Comparison of ENCODE assay signal across 30 mouse cellular contexts in the genomic region with DNA sequence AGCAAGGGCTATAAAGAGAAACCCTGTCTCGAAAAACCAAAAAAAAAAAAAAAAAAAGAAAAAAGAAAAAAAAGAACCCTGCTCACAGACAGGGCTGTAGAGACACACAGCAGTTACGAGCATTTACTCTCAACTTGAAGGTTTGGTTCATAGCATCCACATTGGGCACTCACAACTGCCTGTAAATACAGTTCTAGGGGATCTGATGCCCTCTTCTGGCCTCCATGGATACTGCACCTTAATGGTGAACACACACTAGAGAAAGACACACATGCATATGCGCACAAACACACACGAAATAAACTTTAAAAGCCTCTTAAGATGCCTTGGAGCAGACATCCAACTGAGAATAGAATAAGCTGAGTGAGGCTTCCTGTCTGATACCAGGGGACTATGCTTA. TPM values are rescaled to one million over a fixed set of nuclear protein-coding genes. Genes with fewer than 3 reads are reported as not detected.
DNase-seq lines count a peak whose midpoint lies in the region; ATAC-seq and TF ChIP-seq lines count a peak whose summit lies in the region.
"Had no signal": no experiment of that assay in that cellular context is flagged by ENCODE, and none has a peak within 500 bp of the region (broad histone marks: within the 10 kb centered on the region; RNA-seq: fewer than 3 reads in every experiment).

No protein-coding gene starts in this region.

- peaks cover 88% of the 10 kb centered on the region for H3K36me3 ChIP-seq in heart, embryonic 10.5 days
- peaks cover 35% of the 10 kb centered on the region for H3K36me3 ChIP-seq in liver, embryonic 14.5 days (replicated peaks; ENCODE audit: control insufficient read depth, insufficient read depth, low read depth)
- peaks cover 62% of the 10 kb centered on the region for H3K36me3 ChIP-seq in liver, embryonic 11.5 days (ENCODE audit: control insufficient read depth, insufficient read depth, low read length)
- H3K36me3 ChIP-seq in E14TG2a.4 (ENCODE audit: insufficient read depth, low read length): peaks cover 39% of the 10 kb centered on the region

- DNase-seq in heart, embryonic 10.5 days (ENCODE audit: low spot score): peak; percentile 48
- DNase-seq in heart, adult 9 months (ENCODE audit: low spot score in 2 of 2): no peak
- DNase-seq in liver, embryonic 14.5 days (ENCODE audit: low read depth in 3 of 3, low spot score in 3 of 3): no peak
- DNase-seq in liver, embryonic 11.5 days (ENCODE audit: low spot score): no peak
- DNase-seq in ZHBTc4 (ENCODE audit: low read depth, low spot score) (peak; percentile 56), MN1 (ENCODE audit: low spot score) (no peak)
- no peak for DNase-seq in frontal cortex, postnatal 14 days (ENCODE audit: low spot score in 2 of 2)
- DNase-seq: adrenal gland, postnatal 25 days; cerebellum, adult 11-12 months; cerebellum, adult 9-11 months; embryo, embryonic 11 days; gastrocnemius, postnatal 36 days; heart, adult 18-20 months; kidney, postnatal 36 days; layer of hippocampus, postnatal 36 days; lung, postnatal 4 days; spleen, adult 18-20 months; thymus, adult 2 months; thymus, postnatal 36 days had no signal

- no peak overlapping the region for H3K9ac ChIP-seq in liver, embryonic 14.5 days (replicated peaks)
- no peak overlapping the region for H3K9ac ChIP-seq in liver, embryonic 11.5 days (ENCODE audit: low read depth, low read length)
- H3K9ac ChIP-seq: embryonic facial prominence, embryonic 12.5 days; intestine, embryonic 15.5 days; limb, embryonic 12.5 days; liver, embryonic 12.5 days; midbrain, embryonic 12.5 days; neural tube, embryonic 15.5 days had no signal

- ATAC-seq in liver, embryonic 14.5 days (ENCODE audit: insufficient read depth): no peak
- ATAC-seq in liver, embryonic 11.5 days (replicated peaks; ENCODE audit: low FRiP score): no peak
- ATAC-seq: forebrain, embryonic 14.5 days; hindbrain, embryonic 16.5 days; intestine, embryonic 15.5 days; liver, embryonic 12.5 days; Patski had no signal

- H3K9me3 ChIP-seq in heart, embryonic 10.5 days: peaks cover 23% of the 10 kb centered on the region
- H3K9me3 ChIP-seq in liver, embryonic 14.5 days (ENCODE audit: control insufficient read depth, low read length): peaks cover 25% of the 10 kb centered on the region
- peaks cover 29% of the 10 kb centered on the region for H3K9me3 ChIP-seq in liver, embryonic 11.5 days (ENCODE audit: control insufficient read depth, low read length)
- peaks cover 37% of the 10 kb centered on the region for H3K9me3 ChIP-seq in E14TG2a.4 (ENCODE audit: low read length)

- H3K4me1 ChIP-seq in heart, embryonic 10.5 days: no peaks in the 10 kb centered on the region
- no peaks in the 10 kb centered on the region for H3K4me1 ChIP-seq in liver, embryonic 14.5 days (replicated peaks; ENCODE audit: control insufficient read depth in 2 of 2, insufficient read depth in 2 of 2, low read length in 1 of 2)
- no peaks in the 10 kb centered on the region for H3K4me1 ChIP-seq in liver, embryonic 11.5 days (replicated peaks; ENCODE audit: control insufficient read depth, insufficient read depth, low read length)
- H3K4me1 ChIP-seq in E14TG2a.4 (replicated peaks; ENCODE audit: low read depth, low read length): peaks cover 4% of the 10 kb centered on the region; the same call in 1 of the 2 replicates
- H3K4me1 ChIP-seq: embryonic facial prominence, embryonic 12.5 days; intestine, embryonic 15.5 days; limb, embryonic 12.5 days; liver, embryonic 12.5 days; megakaryocyte, embryonic 14.5 days; midbrain, embryonic 12.5 days; neural tube, embryonic 15.5 days had no signal

- 0 out of 2 replicates have a peak, but pooled peaks have one; percentile 11 for TF ChIP-seq CTCF in liver, embryonic 14.5 days (IDR thresholded peaks at IDR 0.05; ENCODE audit: low read depth)
- TF ChIP-seq CTCF in E14TG2a.4 (conservative IDR thresholded peaks at IDR 0.05; ENCODE audit: low read length): peak; percentile 37

- no peak overlapping the region for H3K4me3 ChIP-seq in heart, embryonic 10.5 days
- H3K4me3 ChIP-seq in liver, embryonic 14.5 days (ENCODE audit: insufficient read depth in 1 of 2, low read depth in 2 of 2, low read length in 2 of 2): no peak overlapping the region
- no peak overlapping the region for H3K4me3 ChIP-seq in liver, embryonic 11.5 days (ENCODE audit: low read depth, low read length)
- no peak overlapping the region for H3K4me3 ChIP-seq in E14TG2a.4 (replicated peaks; ENCODE audit: low read length)
- H3K4me3 ChIP-seq: embryonic facial prominence, embryonic 12.5 days; intestine, embryonic 15.5 days; limb, embryonic 12.5 days; liver, embryonic 12.5 days; megakaryocyte, embryonic 14.5 days; midbrain, embryonic 12.5 days; neural tube, embryonic 15.5 days had no signal

- H3K27me3 ChIP-seq in heart, embryonic 10.5 days (ENCODE audit: insufficient read depth, poor library complexity, severe bottlenecking): no peaks in the 10 kb centered on the region
- no peaks in the 10 kb centered on the region for H3K27me3 ChIP-seq in liver, embryonic 14.5 days (ENCODE audit: control insufficient read depth, insufficient read depth, low read length)
- H3K27me3 ChIP-seq in liver, embryonic 11.5 days (replicated peaks; ENCODE audit: control insufficient read depth, insufficient read depth, low read length): no peaks in the 10 kb centered on the region
- no peaks in the 10 kb centered on the region for H3K27me3 ChIP-seq in E14TG2a.4 (ENCODE audit: insufficient read depth, low read length)
- H3K27me3 ChIP-seq: embryonic facial prominence, embryonic 12.5 days; intestine, embryonic 15.5 days; limb, embryonic 12.5 days; liver, embryonic 12.5 days; megakaryocyte, embryonic 14.5 days; midbrain, embryonic 12.5 days; neural tube, embryonic 15.5 days; Patski had no signal

- H3K4me2 ChIP-seq in liver, embryonic 14.5 days (ENCODE audit: low read depth): no peak overlapping the region
- no peak overlapping the region for H3K4me2 ChIP-seq in liver, embryonic 11.5 days
- H3K4me2 ChIP-seq: embryonic facial prominence, embryonic 12.5 days; intestine, embryonic 15.5 days; limb, embryonic 12.5 days; liver, embryonic 12.5 days; midbrain, embryonic 12.5 days; neural tube, embryonic 15.5 days had no signal

- no peak overlapping the region for H3K27ac ChIP-seq in heart, embryonic 10.5 days
- no peak overlapping the region for H3K27ac ChIP-seq in liver, embryonic 14.5 days
- H3K27ac ChIP-seq in liver, embryonic 11.5 days (ENCODE audit: low read depth, low read length): no peak overlapping the region
- H3K27ac ChIP-seq: embryonic facial prominence, embryonic 12.5 days; intestine, embryonic 15.5 days; limb, embryonic 12.5 days; liver, embryonic 12.5 days; midbrain, embryonic 12.5 days; neural tube, embryonic 15.5 days had no signal

- 94% methylated on average over 3 of the region's 4 CpGs for WGBS in heart, embryonic 10.5 days
- WGBS in liver, embryonic 14.5 days (ENCODE audit: insufficient replicate concordance): 76% methylated on average over 4 of the region's 4 CpGs
- 91% methylated on average over 4 of the region's 4 CpGs for WGBS in liver, embryonic 11.5 days

- TF ChIP-seq EP300 in liver, embryonic 14.5 days (IDR thresholded peaks at IDR 0.05; ENCODE audit: low read depth): no peak

RNA-seq across cellular contexts. Expression of a gene that starts 8.0 kb away (rescaled TPM):
- 8.2 and 9.5 TPM in 2 replicates for polyA plus RNA-seq in heart, embryonic 10.5 days (2016; fragmentation: Nextera tagmentation; extraction: Ambion mirVana)
- polyA plus RNA-seq in liver, embryonic 14.5 days (2012; rRNA removed): 1.0 and 1.2 TPM in 2 replicates
- 1.7 TPM in 2 replicates for polyA plus RNA-seq in liver, embryonic 14.5 days (2014; fragmentation: Nextera tagmentation; extraction: Ambion mirVana)
- 4.9 and 5.8 TPM in 2 replicates for polyA plus RNA-seq in liver, embryonic 11.5 days (2014; fragmentation: Nextera tagmentation; extraction: Ambion mirVana)

RNA-seq across cellular contexts. Expression of a gene that starts 9.7 kb away (rescaled TPM):
- 2.1 and 3.7 TPM in 2 replicates for polyA plus RNA-seq in heart, embryonic 10.5 days (2016; fragmentation: Nextera tagmentation; extraction: Ambion mirVana)
- polyA plus RNA-seq in liver, embryonic 14.5 days (2012; rRNA removed): 0.51 and 0.69 TPM in 2 replicates
- polyA plus RNA-seq in liver, embryonic 14.5 days (2014; fragmentation: Nextera tagmentation; extraction: Ambion mirVana): 0.35 and 0.42 TPM in 2 replicates
- polyA plus RNA-seq in liver, embryonic 11.5 days (2014; fragmentation: Nextera tagmentation; extraction: Ambion mirVana): 2.2 and 2.3 TPM in 2 replicates

RNA-seq across cellular contexts. Expression of a gene that starts 38.6 kb away (rescaled TPM):
- 3.7 and 6.3 TPM in 2 replicates for polyA plus RNA-seq in heart, embryonic 10.5 days (2016; fragmentation: Nextera tagmentation; extraction: Ambion mirVana)
- polyA plus RNA-seq in liver, embryonic 14.5 days (2012; rRNA removed): 0.69 and 0.92 TPM in 2 replicates
- 0.66 and 1.0 TPM in 2 replicates for polyA plus RNA-seq in liver, embryonic 14.5 days (2014; fragmentation: Nextera tagmentation; extraction: Ambion mirVana)
- polyA plus RNA-seq in liver, embryonic 11.5 days (2014; fragmentation: Nextera tagmentation; extraction: Ambion mirVana): 3.9 and 5.7 TPM in 2 replicates

RNA-seq across cellular contexts. Expression of a gene that starts 44.9 kb away (rescaled TPM):
- 4.4 and 5.7 TPM in 2 replicates for polyA plus RNA-seq in heart, embryonic 10.5 days (2016; fragmentation: Nextera tagmentation; extraction: Ambion mirVana)
- polyA plus RNA-seq in liver, embryonic 14.5 days (2012; rRNA removed): 0.17 and 0.41 TPM in 2 replicates
- polyA plus RNA-seq in liver, embryonic 14.5 days (2014; fragmentation: Nextera tagmentation; extraction: Ambion mirVana): 0.61 and 1.0 TPM in 2 replicates
- 3.9 TPM in 2 replicates for polyA plus RNA-seq in liver, embryonic 11.5 days (2014; fragmentation: Nextera tagmentation; extraction: Ambion mirVana)

RNA-seq across cellular contexts. Expression of a gene that starts 55.5 kb away (rescaled TPM):
- 10.3 and 10.9 TPM in 2 replicates for polyA plus RNA-seq in heart, embryonic 10.5 days (2016; fragmentation: Nextera tagmentation; extraction: Ambion mirVana)
- polyA plus RNA-seq in liver, embryonic 14.5 days (2012; rRNA removed): 1.5 and 1.7 TPM in 2 replicates
- 0.85 and 1.8 TPM in 2 replicates for polyA plus RNA-seq in liver, embryonic 14.5 days (2014; fragmentation: Nextera tagmentation; extraction: Ambion mirVana)
- polyA plus RNA-seq in liver, embryonic 11.5 days (2014; fragmentation: Nextera tagmentation; extraction: Ambion mirVana): 6.7 and 7.0 TPM in 2 replicates

Comparison
In these comparisons a context has a peak if more than half of its experiments do, and no peak if none do; other contexts are left out.
1. DNase-seq: peak in heart, embryonic 10.5 days (single experiment) and ZHBTc4 (single experiment); none in heart, adult 9 months (0 of 2), liver, embryonic 14.5 days (0 of 3), liver, embryonic 11.5 days (single experiment), frontal cortex, postnatal 14 days (0 of 2) and MN1 (single experiment).